Mouse (Mus musculus): ENCODE measurements around the gene Auts2.

The Auts2 gene

DNA sequence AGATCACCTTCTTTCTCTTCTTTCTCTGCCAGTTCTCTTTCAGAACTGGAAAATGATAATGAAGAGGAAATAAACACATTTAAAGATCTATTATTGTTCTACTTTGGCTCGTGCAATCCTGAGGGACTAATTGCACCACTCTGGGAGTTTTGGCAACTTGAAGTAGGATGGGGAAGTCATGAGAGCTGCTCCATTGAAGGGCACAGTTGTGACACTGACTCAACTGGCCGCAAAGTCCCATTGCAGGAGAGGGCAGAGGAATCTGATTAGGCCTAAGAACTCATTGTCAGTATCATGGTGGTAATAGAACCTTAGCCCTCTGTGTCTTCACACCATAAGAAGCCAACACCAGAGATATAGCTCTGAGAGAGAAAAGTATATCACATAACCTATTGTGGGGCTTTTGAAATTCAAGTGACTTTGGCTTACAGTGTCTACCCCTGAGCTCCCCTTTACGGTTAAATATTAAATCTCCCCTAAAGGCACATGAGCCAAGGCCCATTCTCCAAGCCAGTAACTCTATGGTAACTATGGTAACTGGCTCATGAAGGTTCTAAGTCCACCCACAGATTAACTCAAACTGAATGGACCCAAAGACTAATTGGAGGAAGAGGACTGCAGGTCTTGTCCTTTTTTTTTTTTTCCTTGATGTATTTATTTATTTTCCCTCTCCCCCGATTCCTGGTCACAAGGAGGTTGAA lies 358.6 kb downstream of the Auts2 start:
- no peak for DNase-seq (ENCODE audit: low spot score in 2 of 2)

DNA sequence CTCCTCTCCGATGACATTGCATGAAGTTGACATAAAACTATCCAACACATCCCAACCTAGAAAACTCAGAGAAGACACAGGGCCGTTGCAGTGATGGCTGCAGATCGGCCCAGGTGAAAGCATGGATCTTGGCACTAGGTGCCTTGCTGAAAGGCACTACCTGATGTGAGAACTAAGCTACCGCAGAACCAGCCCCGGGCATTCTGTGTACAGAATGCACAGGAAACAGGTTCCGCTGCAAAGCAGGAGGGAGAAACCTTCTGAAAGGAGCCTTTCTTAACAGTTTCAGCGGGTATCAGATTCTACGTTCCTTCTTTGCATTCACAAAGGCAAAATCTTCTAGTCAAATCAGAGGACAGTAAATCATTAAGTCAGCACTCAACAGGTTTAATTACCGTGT lies 361.1 kb downstream of the Auts2 start:
- no peak for DNase-seq (ENCODE audit: low spot score in 2 of 2)

DNA sequence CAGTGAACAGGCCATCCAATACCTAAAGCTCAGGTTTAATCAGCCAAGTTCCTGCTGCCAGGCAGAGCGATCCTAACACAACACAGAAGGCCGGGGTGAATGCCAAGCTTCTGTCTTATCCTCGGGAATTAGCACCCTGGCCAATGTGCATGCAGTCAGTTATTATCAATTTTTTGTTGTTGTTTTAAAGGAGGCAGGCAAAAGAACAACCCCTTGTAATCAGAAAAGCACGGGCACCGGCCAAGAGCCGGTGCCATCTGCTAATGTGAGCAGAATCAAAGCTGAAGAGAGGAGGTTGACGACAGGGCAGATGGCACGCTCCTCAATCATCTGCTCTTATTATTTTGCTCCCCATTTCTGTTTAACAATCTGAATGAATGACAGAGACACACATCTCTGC lies 373.1 kb downstream of the Auts2 start:
- no peak for DNase-seq (ENCODE audit: low spot score in 2 of 2)

DNA sequence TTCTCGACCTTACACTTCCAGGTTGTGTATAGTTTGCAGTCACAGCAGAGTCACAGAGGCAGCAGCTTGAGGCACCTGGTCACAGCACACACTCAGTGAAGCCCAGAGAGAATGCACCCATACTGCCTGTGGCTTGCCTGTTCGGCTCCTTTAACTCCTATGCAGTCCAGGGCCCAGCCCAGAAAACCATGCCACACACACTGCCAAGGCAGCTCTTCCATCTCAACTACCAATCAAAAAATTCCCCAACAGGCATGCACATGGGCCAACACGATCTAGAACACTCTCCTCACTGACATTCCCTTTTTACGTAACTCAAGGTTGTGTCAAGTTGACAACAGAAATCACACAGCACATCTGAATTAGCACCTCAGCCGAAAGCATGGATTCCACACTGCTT lies 374.3 kb downstream of the Auts2 start:
- DNase-seq (ENCODE audit: low spot score in 2 of 2), result no peak

GRCm38 (mm10) chr5:132168224-132168623 lies 374.9 kb downstream of the Auts2 start:
- DNase-seq (ENCODE audit: low spot score in 2 of 2), result no peak

GRCm38 (mm10) chr5:132166559-132166958 lies 376.6 kb downstream of the Auts2 start:
- DNase-seq (ENCODE audit: low spot score in 2 of 2), result no peak

DNA sequence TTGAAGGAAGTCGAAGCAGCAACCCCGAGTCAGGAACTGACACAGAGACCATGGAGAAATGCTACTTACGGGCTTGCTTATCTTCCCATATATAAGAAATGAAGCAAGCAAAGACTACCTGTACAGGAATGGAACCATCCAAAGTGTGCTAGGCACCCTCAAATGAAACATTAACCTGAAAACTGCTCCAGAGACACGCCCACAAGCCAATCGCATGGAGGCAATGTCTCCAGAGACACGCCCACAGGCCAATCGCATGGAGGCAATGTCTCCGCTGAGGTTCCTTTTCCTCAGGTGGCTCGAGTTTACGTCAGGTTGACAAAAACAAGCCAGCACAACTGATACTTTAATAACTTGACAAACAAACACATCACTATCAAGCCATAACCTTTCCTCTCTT lies 379.2 kb downstream of the Auts2 start:
- DNase-seq (ENCODE audit: low spot score in 2 of 2), result no peak

DNA sequence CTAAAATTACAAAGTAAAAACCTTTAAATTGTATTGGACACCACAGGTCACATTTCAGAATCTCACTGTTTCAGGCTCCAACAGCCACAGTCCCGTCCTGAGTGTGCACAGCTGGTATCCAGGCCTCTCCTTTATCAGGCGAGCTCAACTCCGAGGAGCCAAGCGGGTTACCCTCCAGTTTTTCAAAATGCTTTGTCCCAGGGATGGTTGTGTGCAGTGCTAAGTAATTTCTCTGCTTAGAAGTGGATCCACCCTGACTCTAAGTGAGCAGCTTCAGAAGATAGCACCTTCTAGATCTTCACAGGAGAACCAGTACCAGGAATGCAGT lies 381.0 kb downstream of the Auts2 start:
- no peak for DNase-seq (ENCODE audit: low spot score in 2 of 2)

- DNase-seq (ENCODE audit: low spot score in 2 of 2), result no peak
These were observed 381.6 kb downstream of the Auts2 start for GRCm38 (mm10) chr5:132161338-132162205.

DNA sequence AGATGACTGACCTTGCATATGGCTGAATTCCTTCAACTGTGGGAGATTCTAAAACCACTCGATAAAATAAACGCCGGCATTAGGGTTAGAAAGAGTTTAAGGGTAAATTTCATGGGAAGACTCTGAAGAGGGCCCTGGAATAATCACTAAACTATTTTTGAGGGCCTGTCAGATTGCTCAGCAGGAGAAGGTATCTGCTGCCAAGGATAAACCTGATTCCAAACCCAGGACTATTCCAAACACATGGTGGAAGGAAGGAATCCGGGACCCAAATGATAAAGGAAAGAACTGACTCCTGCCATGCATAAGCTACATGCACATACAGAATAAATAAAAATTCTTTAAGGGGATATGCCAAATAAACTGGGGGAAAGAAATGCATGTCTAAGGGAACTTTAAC lies 399.0 kb downstream of the Auts2 start:
- no peak for DNase-seq (ENCODE audit: low spot score in 2 of 2)

DNA sequence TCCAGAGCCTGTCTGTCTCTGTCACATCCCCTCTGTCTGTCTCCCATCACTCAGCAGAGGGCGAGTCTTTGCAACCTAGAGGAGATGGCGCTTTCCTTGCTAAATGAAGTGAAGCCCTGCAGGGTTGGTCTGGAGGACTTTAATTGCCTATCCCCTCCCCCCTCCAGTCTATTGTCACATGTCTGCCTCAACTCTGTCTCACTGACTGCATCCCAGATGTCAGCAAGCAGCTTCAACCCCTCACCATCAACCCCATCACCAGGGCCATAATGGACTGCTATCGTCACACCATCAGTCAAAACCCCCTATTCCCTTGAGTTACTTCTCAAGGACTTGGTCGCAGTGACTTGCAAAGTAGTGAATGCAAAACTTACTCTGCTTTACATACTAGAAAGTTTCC lies 402.3 kb downstream of the Auts2 start:
- DNase-seq (ENCODE audit: low spot score in 2 of 2), result no peak

DNA sequence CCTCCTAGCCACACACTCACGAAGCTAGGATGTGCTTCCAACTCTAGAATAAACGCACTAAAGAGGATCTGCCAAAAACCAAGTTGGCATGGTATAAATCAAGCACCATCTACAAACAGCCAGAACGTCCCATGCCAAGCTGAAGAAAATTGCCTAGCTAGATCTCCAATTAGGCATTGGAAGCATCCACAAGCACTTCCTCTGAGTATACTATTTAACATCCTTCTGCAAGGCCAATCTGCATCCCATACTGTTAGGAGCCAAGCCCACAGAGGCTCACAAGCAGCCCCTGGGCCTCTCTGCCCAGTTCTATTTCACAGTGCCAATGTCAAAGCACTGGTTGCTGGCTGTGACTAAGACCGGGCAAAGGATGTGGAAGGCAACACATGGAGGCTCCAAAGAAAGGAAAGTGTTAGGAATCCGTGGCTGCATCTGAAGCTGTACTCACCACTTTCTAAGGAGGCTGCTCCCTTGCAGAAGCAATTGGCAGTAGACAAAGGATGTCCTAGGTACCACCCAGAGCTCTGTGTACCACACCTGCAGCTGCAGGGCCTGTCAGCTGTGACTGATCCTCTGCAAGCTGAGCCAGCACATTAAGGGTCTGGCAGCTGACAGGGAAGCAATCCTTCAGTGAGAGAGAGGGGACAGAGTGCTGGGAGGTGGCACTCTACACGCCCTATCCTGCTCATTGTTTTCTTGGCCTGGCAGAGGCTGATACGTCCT lies 407.0 kb downstream of the Auts2 start:
- DNase-seq (ENCODE audit: low spot score in 2 of 2), result no peak

DNA sequence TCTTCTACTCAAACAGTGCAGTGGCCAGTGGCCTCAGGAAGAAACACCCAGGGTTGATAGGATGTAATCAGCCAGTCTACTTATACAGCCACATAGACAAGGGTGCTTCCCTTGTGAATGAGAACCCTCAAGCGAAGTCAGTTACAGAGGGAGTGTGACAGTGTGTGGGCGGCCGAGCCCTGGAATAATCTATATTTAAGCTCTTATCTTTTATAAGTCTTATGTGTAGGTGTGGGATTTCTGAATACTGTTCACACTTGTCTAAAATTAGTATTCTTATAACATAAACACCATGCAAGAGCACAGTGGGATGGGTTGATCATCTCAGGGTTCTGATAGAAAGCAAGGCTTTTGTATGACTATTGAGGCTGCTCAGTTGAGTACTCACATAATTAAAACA lies 411.2 kb downstream of the Auts2 start:
- DNase-seq (ENCODE audit: low spot score in 2 of 2), result no peak

- no peak for DNase-seq (ENCODE audit: low spot score in 2 of 2)
These were observed 412.6 kb downstream of the Auts2 start for GRCm38 (mm10) chr5:132130577-132130976.

DNA sequence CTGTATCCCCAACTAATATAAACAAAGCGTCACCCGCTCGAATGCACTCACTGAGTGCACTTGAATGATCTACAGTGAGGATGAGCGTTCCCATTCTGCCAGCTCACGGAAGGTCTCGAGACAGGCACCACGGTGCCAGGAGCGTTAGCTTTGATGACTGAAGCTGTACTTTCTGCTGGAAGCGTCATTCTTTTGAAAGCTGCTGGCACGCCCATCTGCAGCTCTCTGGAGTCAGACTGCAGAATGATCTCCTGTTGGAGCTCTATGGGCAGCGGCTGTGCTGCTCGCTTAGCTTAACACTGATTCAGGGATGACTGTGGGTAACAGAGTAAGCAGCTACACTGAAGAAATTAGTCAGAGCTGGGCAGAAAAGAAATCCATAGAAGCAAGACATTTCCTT lies 416.5 kb downstream of the Auts2 start:
- no peak for DNase-seq (ENCODE audit: low spot score in 2 of 2)

- DNase-seq (ENCODE audit: low spot score in 2 of 2), result no peak
These were observed 427.5 kb downstream of the Auts2 start for GRCm38 (mm10) chr5:132115631-132116030.

DNA sequence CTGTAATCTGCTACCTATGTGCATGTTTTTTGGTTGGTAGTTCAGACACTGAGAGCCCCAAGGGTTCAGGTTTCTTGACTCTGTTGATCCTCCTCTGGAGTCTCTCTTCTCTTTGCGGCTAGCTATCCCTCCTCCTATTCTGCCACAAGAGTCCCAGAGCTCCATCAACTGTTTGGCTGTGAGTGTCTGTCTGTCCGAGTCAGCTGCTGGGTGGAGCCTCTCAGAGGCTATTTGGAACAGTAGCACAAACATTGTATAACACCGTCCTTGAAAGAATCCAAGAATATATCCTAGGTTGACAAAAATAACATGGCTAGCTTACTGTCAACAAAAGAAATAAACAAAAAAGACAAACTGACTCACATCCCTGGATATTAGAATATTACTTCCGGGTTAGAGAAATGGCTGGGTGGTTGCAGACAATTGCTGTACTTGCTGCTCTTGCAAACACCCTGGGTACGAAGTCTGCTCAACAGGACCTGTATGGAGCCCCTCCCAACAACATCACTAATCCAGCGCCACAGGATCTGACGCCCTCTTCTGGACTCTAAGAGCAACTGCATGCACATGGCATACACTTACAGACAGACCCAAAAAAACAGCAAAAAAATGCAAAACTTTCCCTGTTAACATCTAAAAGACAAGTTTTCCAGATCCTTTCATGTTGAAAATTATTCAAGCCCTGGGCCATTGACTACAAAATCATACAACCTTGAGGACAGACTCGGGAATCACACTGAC lies 428.4 kb downstream of the Auts2 start:
- no peak for DNase-seq (ENCODE audit: low spot score in 2 of 2)

DNA sequence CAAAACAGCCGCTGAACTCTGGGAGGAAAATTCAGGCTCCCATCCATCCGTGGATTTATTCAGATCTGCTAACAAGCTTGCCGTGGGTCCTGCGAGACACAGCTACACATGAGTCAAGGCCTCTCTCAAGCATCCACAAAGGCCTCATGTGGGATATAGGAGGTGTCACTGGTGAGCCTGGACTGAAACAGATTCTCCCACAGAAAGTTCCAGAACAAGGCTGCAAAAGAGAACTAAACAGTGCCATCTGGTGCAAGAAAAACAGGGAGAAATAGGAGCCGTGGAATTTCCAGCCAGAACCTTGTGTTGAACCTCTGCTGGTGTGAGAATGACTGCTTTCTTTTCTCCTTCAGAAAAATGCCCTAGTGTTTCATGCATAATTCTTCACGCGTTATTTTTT lies 429.7 kb downstream of the Auts2 start:
- DNase-seq (ENCODE audit: low spot score in 2 of 2), result no peak

DNA sequence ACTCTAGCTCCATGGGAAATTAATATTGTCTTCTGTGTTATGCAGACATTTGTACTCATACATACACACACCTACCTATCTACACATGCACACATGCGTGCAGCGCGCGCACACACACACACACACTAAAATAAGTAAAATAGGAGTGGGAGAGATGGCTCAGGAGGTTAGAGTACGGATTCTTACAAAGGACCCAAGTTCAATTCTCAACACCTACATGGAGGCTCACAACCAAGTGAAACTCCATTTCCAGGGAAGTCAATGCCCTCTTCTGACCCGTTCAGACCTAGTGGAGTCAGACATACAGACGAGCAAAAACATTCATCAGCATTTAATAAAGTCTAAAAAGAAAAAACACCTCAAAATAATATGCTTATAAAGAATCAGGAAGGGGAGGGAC lies 430.5 kb downstream of the Auts2 start:
- no peak for DNase-seq (ENCODE audit: low spot score in 2 of 2)

- DNase-seq (ENCODE audit: low spot score in 2 of 2), result no peak
These were observed 440.7 kb downstream of the Auts2 start for GRCm38 (mm10) chr5:132102426-132102825.

DNA sequence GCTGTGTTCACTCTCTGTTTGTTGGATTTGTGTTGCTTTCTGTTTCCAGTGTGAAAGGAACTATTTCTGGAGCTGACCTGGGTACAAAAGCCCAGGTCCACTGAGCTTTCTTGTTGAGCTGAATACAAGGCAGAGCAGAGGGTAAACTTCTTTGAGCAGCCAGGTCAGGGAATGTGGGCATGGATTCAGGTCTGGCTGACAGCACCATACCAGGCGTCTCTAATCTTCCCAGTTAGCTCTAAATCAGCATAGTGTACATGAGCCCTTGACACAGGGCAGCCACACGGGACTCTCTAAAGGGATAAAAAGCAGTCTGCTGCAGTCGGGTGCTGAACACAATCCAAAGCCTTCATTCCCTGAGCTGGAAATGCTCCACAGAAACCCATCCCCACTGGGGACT lies 444.7 kb downstream of the Auts2 start:
- DNase-seq (ENCODE audit: low spot score in 2 of 2), result no peak

GRCm38 (mm10) chr5:132092721-132093120 lies 450.4 kb downstream of the Auts2 start:
- DNase-seq (ENCODE audit: low spot score in 2 of 2), result no peak
